Mouse (Mus musculus) kidney, postnatal 36 days (tissue): Measurements from ENCODE around the gene Gm10563.
"Not testable (repeated sequence)": the region's sequence is repeated elsewhere in the genome, so short reads cannot be mapped to it uniquely, and the experiment has no call there.

Experiments used
- DNase-seq, 2 experiments: peaks; one replicate each; pipeline ENCODE4 v3.0.0; 2021 to 2022; ENCODE audit warnings: mixed read lengths in 2 of 2

The Gm10563 gene

GRCm38 (mm10) chr4:155645308-155645707 is at the start of gene Gm10563:
Gm10563 (minus strand) TSS chr4:155645408.
- DNase-seq = not testable (repeated sequence)

GRCm38 (mm10) chr4:155694482-155695401 is 49.5 kb upstream of the Gm10563 start:
- DNase-seq = peak; percentile 37 to 68

- peak; percentile 30 to 76 for DNase-seq
These were observed 48.9 kb upstream of the Gm10563 start, which contains the start of gene Fndc10 for GRCm38 (mm10) chr4:155694111-155694481. Fndc10 (plus strand) TSS chr4:155694342.

GRCm38 (mm10) chr4:155692421-155692820 is 47.2 kb upstream of the Gm10563 start:
- DNase-seq = no peak

GRCm38 (mm10) chr4:155690571-155691375 is 45.6 kb upstream of the Gm10563 start:
- no peak for DNase-seq

- DNase-seq = not testable (repeated sequence)
These were observed 42.6 kb upstream of the Gm10563 start for GRCm38 (mm10) chr4:155687764-155688163.

GRCm38 (mm10) chr4:155683670-155684277 is 38.6 kb upstream of the Gm10563 start:
- not testable (repeated sequence) for DNase-seq

- DNase-seq = peak; percentile 35 to 57
These were observed 30.8 kb upstream of the Gm10563 start for GRCm38 (mm10) chr4:155675991-155676390.

GRCm38 (mm10) chr4:155672082-155672481 is 26.9 kb upstream of the Gm10563 start:
- no peak for DNase-seq

- DNase-seq = not testable (repeated sequence)
These were observed 25.0 kb upstream of the Gm10563 start for GRCm38 (mm10) chr4:155670236-155670635.

- no peak for DNase-seq
These were observed 24.4 kb upstream of the Gm10563 start for GRCm38 (mm10) chr4:155669598-155670075.

GRCm38 (mm10) chr4:155668689-155669597 is 23.7 kb upstream of the Gm10563 start, which contains the start of gene Mib2:
Mib2 (minus strand) TSS chr4:155669198.
- DNase-seq = peak; percentile 98 to 99

- DNase-seq = no peak
These were observed 21.7 kb upstream of the Gm10563 start for GRCm38 (mm10) chr4:155666903-155667302.

GRCm38 (mm10) chr4:155660641-155661040 is 15.4 kb upstream of the Gm10563 start:
- no peak for DNase-seq

GRCm38 (mm10) chr4:155658961-155659360 is 13.8 kb upstream of the Gm10563 start:
- no peak for DNase-seq

- no peak for DNase-seq
These were observed 11.1 kb upstream of the Gm10563 start for GRCm38 (mm10) chr4:155656214-155656751.

- DNase-seq = peak in 1 of 2 experiments; percentile 72
These were observed 9.5 kb upstream of the Gm10563 start for GRCm38 (mm10) chr4:155654456-155655298.

GRCm38 (mm10) chr4:155654183-155654455 is 8.9 kb upstream of the Gm10563 start:
- no peak for DNase-seq

GRCm38 (mm10) chr4:155653451-155654182 is 8.4 kb upstream of the Gm10563 start:
- peak in 1 of 2 experiments; percentile 49 for DNase-seq

- peak in 1 of 2 experiments; percentile 53 for DNase-seq
These were observed 7.9 kb upstream of the Gm10563 start, which contains the start of gene Mmp23 for GRCm38 (mm10) chr4:155653086-155653450. Mmp23 (minus strand) TSS chr4:155653384.
